Mouse (Mus musculus) E14TG2a.4 (cell line): ENCODE measurements around the gene Hc.

Experiments used
- CTCF ChIP-seq: conservative IDR thresholded peaks from 2 replicates; pipeline ENCODE4 v1.5.1; 2014; ENCODE audit warnings: low read length
- POU5F1 ChIP-seq: IDR thresholded peaks from 2 replicates; pipeline ENCODE4 v1.6.1; 2014; ENCODE audit warnings: low read length, borderline replicate concordance

DNA sequence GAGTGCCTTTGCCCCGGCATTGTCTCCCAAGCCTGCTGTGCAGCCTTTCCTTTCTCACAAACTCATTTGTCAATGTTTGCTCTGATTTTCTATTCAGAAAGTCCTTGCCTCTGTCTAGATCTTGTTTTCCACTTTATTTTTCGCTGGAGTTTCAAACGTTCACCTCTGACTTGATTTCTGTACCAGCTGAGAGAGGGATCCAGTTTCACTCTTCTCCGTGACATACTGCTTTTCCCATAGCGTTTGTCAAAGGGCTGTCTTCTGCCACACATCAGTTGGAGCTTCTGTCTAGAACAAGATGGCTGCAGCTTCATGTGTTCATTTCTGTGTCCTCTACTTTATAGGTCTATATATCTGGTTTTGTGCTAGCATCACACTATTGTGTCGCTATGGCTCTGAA lies 17.9 kb upstream of the Hc start:
- TF ChIP-seq CTCF (no peak), POU5F1 (no peak)
